Mouse (Mus musculus): Measurements from ENCODE around the gene Rtcb. TPM values are rescaled to one million over a fixed set of nuclear protein-coding genes. Genes with fewer than 3 reads are reported as not detected.
A peak's percentile ranks its signal among the peaks of the same experiment; 100 is the strongest.

The Rtcb gene
- polyA plus RNA-seq, 1 experiment, result 139 TPM

GRCm38 (mm10) chr10:85929208-85929591 lies 28.4 kb downstream of the Rtcb start:
- peaks cover 2% of the 10 kb centered on the region for H3K4me1 ChIP-seq (ENCODE audit: control insufficient read depth, insufficient read depth, low read length)
- no peak overlapping the region for H3K27ac ChIP-seq (ENCODE audit: insufficient read depth, low read length)
- TF ChIP-seq EP300 (IDR thresholded peaks at IDR 0.05; ENCODE audit: insufficient read depth, low read depth, low read length), result no peak
- no peak for TF ChIP-seq CTCF (IDR thresholded peaks at IDR 0.05; ENCODE audit: low read depth, low read length)
- no peak for TF ChIP-seq POLR2A (IDR thresholded peaks at IDR 0.05; ENCODE audit: insufficient read depth, low read length)
- H3K9ac ChIP-seq (ENCODE audit: low read depth, poor library complexity, severe bottlenecking), result 0 out of 2 replicates have a peak overlapping the region, but pooled peaks have one; percentile 2
- H3K36me3 ChIP-seq (ENCODE audit: control insufficient read depth, insufficient read depth, low read length, poor library complexity, severe bottlenecking), result no peaks in the 10 kb centered on the region
- no peaks in the 10 kb centered on the region for H3K27me3 ChIP-seq (ENCODE audit: control insufficient read depth, insufficient read depth, low read length, poor library complexity, severe bottlenecking)
- H3K9me3 ChIP-seq (replicated peaks; ENCODE audit: control insufficient read depth, insufficient read depth, low read length, poor library complexity, severe bottlenecking), result no peaks in the 10 kb centered on the region
- peak overlapping the region; percentile 24; the same call in 1 of the 2 replicates for H3K4me3 ChIP-seq (ENCODE audit: low read depth, low read length)

GRCm38 (mm10) chr10:85928499-85929207 lies 29.0 kb downstream of the Rtcb start:
- peak overlapping the region; percentile 55 for H3K9ac ChIP-seq (ENCODE audit: low read depth, poor library complexity, severe bottlenecking)
- peak; percentile 53; the same call in 1 of the 2 replicates for TF ChIP-seq EP300 (IDR thresholded peaks at IDR 0.05; ENCODE audit: insufficient read depth, low read depth, low read length)
- TF ChIP-seq CTCF (IDR thresholded peaks at IDR 0.05; ENCODE audit: low read depth, low read length), result peak; percentile 67
- TF ChIP-seq POLR2A (IDR thresholded peaks at IDR 0.05; ENCODE audit: insufficient read depth, low read length), result no peak
- peak overlapping the region; percentile 67 for H3K4me3 ChIP-seq (ENCODE audit: low read depth, low read length)
- H3K4me1 ChIP-seq (ENCODE audit: control insufficient read depth, insufficient read depth, low read length), result peaks cover 2% of the 10 kb centered on the region
- no peak overlapping the region for H3K27ac ChIP-seq (ENCODE audit: insufficient read depth, low read length)
- H3K36me3 ChIP-seq (ENCODE audit: control insufficient read depth, insufficient read depth, low read length, poor library complexity, severe bottlenecking), result no peaks in the 10 kb centered on the region
- H3K9me3 ChIP-seq (replicated peaks; ENCODE audit: control insufficient read depth, insufficient read depth, low read length, poor library complexity, severe bottlenecking), result no peaks in the 10 kb centered on the region
- H3K27me3 ChIP-seq (ENCODE audit: control insufficient read depth, insufficient read depth, low read length, poor library complexity, severe bottlenecking), result no peaks in the 10 kb centered on the region

- H3K4me1 ChIP-seq (ENCODE audit: control insufficient read depth, insufficient read depth, low read length), result peaks cover 2% of the 10 kb centered on the region
- TF ChIP-seq EP300 (IDR thresholded peaks at IDR 0.05; ENCODE audit: insufficient read depth, low read depth, low read length), result no peak
- no peak for TF ChIP-seq POLR2A (IDR thresholded peaks at IDR 0.05; ENCODE audit: insufficient read depth, low read length)
- TF ChIP-seq CTCF (IDR thresholded peaks at IDR 0.05; ENCODE audit: low read depth, low read length), result no peak
- peak within 1 kb of the TSS; percentile 55 for H3K9ac ChIP-seq (ENCODE audit: low read depth, poor library complexity, severe bottlenecking)
- no peaks in the 10 kb centered on the region for H3K9me3 ChIP-seq (replicated peaks; ENCODE audit: control insufficient read depth, insufficient read depth, low read length, poor library complexity, severe bottlenecking)
- no peaks in the 10 kb centered on the region for H3K36me3 ChIP-seq (ENCODE audit: control insufficient read depth, insufficient read depth, low read length, poor library complexity, severe bottlenecking)
- H3K27ac ChIP-seq (ENCODE audit: insufficient read depth, low read length), result no peak within 1 kb of the TSS
- H3K4me3 ChIP-seq (ENCODE audit: low read depth, low read length), result peak within 1 kb of the TSS; percentile 67
- no peaks in the 10 kb centered on the region for H3K27me3 ChIP-seq (ENCODE audit: control insufficient read depth, insufficient read depth, low read length, poor library complexity, severe bottlenecking)
Observed at GRCm38 (mm10) chr10:85927676-85928445, 29.8 kb downstream of the Rtcb start, which contains the start of gene Ascl4. Gene Ascl4 (plus strand): TSS chr10:85927681.

GRCm38 (mm10) chr10:85916498-85917309 lies 40.9 kb downstream of the Rtcb start, which contains the start of gene Prdm4:
Gene Prdm4 (minus strand): TSS chr10:85917142.
- peak within 1 kb of the TSS; percentile 97 for H3K9ac ChIP-seq (ENCODE audit: low read depth, poor library complexity, severe bottlenecking)
- peak within 1 kb of the TSS; percentile 41 for H3K27ac ChIP-seq (ENCODE audit: insufficient read depth, low read length)
- H3K27me3 ChIP-seq (ENCODE audit: control insufficient read depth, insufficient read depth, low read length, poor library complexity, severe bottlenecking), result no peaks in the 10 kb centered on the region
- peak; percentile 70; the same call in 1 of the 2 replicates for TF ChIP-seq EP300 (IDR thresholded peaks at IDR 0.05; ENCODE audit: insufficient read depth, low read depth, low read length)
- no peak for TF ChIP-seq CTCF (IDR thresholded peaks at IDR 0.05; ENCODE audit: low read depth, low read length)
- no peaks in the 10 kb centered on the region for H3K9me3 ChIP-seq (replicated peaks; ENCODE audit: control insufficient read depth, insufficient read depth, low read length, poor library complexity, severe bottlenecking)
- peak within 1 kb of the TSS; percentile 88 for H3K4me3 ChIP-seq (ENCODE audit: low read depth, low read length)
- H3K36me3 ChIP-seq (ENCODE audit: control insufficient read depth, insufficient read depth, low read length, poor library complexity, severe bottlenecking), result peaks cover 24% of the 10 kb centered on the region
- no peaks in the 10 kb centered on the region for H3K4me1 ChIP-seq (ENCODE audit: control insufficient read depth, insufficient read depth, low read length)

Other genes with a start within 250 kb of the Rtcb start
- 74.3 and 79.9 TPM in 2 replicates for gene Pwp1, start 128.3 kb downstream of the Rtcb start, polyA plus RNA-seq (2011; ENCODE audit: insufficient read depth, insufficient read length, low read depth, missing spikeins)
- 38.3 and 49.0 TPM in 2 replicates for gene Prdm4, start 40.7 kb downstream of the Rtcb start, polyA plus RNA-seq (2011; ENCODE audit: insufficient read depth, insufficient read length, low read depth, missing spikeins)
- not detected in 2 replicates for gene Ascl4, start 30.1 kb downstream of the Rtcb start, polyA plus RNA-seq (2011; ENCODE audit: insufficient read depth, insufficient read length, low read depth, missing spikeins)
- not detected in 2 replicates for gene Bpifc, start 54.1 kb upstream of the Rtcb start, polyA plus RNA-seq (2011; ENCODE audit: insufficient read depth, insufficient read length, low read depth, missing spikeins)
- gene Fbxo7, start 64.1 kb upstream of the Rtcb start, polyA plus RNA-seq (2011; ENCODE audit: insufficient read depth, insufficient read length, low read depth, missing spikeins), result 20.5 and 22.2 TPM in 2 replicates